Mouse (Mus musculus): ENCODE measurements around the gene Zfp598.

DNA sequence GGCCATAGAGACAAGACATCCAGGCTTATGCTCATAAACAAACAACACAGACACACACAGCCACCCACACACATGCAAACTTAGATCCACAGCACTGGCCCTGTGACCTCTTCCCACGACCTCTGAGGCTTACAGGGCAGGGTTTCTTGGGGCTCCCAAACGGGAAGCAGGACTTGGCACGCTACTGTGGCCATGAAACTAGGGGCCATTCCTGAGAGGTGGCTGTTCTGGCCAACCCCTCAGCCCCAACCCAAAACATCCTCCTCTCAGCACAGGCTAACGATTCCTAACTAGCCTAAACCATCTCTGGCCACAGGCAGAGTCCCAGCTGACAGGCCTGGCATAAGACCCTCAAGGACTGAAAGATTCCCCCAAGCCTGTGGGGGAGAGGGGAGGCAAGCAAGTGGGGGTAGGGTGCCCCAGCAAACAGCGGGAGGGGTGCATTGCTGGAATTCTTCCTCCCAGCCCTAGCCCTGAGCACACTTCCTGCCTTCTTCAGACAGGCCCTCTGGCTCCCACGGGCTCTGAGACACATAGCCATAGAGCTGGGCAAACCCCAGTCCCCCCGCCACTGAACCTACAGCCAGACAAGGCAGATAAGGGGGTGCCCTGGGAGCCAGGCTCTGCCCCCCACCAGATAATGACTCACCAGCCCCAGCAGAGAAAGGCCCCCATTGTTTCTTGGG is 25.3 kb upstream of the Zfp598 start:
- TF ChIP-seq CTCF (IDR thresholded peaks at IDR 0.05; ENCODE audit: insufficient read depth, low read depth, low read length) (no peak), POLR2A (IDR thresholded peaks at IDR 0.05; ENCODE audit: insufficient read depth, low read depth, low read length) (no peak)

Measured in olfactory bulb, adult 2 months (tissue).